Mouse (Mus musculus) heart, postnatal 0 days (tissue): Measurements from ENCODE around the gene Zcchc7.

Experiments
- CTCF ChIP-seq: IDR thresholded peaks from 2 replicates; pipeline ENCODE4 v1.5.1; 2016; ENCODE audit warnings: antibody characterized with exemption, control low read depth, low read depth
- EP300 ChIP-seq: IDR thresholded peaks from 2 replicates; pipeline ENCODE4 v1.6.1; 2016; ENCODE audit warnings: antibody characterized with exemption, low read depth

GRCm38 (mm10) chr4:44948314-44948713 is 192.6 kb downstream of the Zcchc7 start:
- TF ChIP-seq EP300 = no peak
- TF ChIP-seq CTCF = no peak
